Mouse (Mus musculus): ENCODE results near the gene Krtcap3.
A peak's percentile ranks its signal among the peaks of the same experiment; 100 is the strongest.
"Not testable (repeated sequence)": the region's sequence is repeated elsewhere in the genome, so short reads cannot be mapped to it uniquely, and the experiment has no call there.

Gene Krtcap3

DNA sequence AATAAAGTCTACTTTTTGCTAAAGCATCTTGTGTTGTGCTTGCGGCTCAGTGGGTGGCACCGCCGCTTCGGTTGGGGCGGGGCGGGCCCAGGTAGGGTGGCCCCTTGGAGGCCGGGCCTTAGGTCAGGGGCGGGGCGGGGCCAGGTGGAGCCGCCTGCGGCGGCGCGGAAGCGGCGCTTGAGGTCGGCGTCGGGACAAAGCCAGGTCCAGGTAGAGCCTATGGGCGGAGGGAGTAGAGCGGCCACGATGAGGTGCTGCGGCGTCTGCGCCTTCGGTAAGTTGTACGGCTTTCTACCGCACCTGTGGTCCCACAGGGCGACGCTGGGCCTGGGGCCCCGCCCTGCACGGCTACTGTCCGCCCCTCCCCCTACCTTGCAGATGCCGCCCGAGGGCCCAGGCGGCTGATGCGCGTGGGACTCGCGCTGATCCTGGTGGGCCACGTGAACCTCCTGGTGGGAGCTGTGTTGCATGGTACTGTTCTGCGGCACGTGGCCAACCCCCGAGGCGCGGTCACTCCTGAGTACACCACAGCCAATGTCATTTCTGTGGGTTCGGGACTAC, at the start of gene Krtcap3:
Gene Krtcap3 (plus strand): TSS at position 151 of the 561 bp plus-strand sequence.
- DNase-seq (ENCODE audit: low read depth, low spot score): peak; percentile 72

DNA sequence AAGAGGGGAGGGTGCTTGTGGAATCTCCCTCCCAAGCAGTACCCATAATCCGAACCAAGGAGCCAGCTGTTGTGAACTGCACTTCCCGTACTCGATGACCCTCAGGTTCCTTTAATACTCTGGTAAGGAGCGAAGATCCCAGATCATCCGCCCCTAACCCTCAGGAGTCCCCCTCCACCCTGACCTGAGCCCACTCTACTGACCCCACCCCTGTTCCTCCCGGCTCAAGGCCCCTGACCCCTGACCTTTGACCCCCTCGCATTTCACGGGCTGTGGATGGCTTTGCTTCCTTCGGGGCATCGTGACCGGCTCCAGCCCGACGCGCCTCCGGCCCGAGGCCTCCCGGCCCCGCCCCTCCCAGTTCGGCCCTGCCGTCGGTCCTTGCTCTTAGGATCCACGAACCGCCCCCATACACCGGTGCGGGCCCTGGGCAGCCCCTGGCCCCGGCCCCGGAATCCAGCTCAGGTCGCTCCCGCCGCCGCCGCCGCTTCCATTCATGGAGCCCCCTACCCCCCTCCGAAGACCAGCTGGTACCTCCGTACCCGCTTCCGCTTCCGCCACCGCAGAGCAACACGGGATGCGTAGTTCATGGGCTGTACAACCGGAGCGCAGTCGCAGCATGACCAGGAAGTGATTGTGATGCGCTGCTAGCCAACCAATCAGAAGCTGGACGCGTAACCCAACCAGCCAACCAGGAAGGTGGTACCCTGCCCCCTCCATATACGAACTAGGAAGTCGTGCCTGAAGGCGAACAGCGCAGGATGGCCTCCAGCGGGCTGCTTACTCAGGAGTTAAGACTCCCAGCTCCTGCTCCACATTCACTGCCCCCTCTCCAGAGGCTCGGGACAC, 49.5 kb upstream of the Krtcap3 start, which contains the start of gene Zfp513:
Gene Zfp513 (minus strand): TSS at position 562 of the 849 bp plus-strand sequence.
- DNase-seq (ENCODE audit: low read depth, low spot score): peak; percentile 98

DNA sequence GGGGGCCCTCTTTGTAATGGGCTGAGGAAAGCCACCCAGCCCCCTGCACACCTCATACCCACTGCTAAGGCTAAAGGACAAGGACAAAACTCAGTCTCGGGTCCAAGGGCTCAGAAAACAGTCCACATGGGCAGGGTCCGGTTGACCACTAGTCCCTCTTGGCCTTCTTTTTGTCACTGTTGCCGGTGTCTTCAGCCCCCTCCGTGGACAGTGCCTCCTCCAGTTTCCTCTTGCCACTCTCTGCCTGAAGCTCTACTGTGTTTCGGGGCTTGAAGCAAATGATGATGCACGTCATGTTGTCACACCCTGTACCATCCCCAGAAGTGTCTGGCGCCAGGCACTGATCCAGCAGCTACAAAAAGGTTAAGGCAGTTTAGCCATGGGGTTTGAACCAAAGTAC, 48.6 kb upstream of the Krtcap3 start:
- no peak for DNase-seq (ENCODE audit: low read depth, low spot score)

DNA sequence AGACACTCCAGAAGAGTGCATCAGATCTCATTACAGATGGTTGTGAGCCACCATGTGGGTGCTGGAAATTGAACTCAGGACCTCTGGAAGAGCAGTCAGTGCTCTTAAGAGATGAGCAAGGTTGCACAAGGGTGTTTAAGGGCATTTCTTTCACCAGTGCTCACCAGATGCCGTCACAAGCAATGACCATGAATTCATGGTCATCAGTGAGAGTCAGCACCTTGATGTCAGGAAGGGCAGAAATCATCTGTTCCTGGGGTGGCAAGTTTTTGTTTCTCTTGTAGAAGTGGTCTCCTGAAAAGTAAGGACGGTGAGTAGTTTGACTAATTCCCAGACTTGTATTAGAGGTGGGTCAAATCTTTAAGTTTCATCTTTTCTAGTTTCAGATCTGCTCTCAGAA, 47.6 kb upstream of the Krtcap3 start:
- no peak for DNase-seq (ENCODE audit: low read depth, low spot score)

DNA sequence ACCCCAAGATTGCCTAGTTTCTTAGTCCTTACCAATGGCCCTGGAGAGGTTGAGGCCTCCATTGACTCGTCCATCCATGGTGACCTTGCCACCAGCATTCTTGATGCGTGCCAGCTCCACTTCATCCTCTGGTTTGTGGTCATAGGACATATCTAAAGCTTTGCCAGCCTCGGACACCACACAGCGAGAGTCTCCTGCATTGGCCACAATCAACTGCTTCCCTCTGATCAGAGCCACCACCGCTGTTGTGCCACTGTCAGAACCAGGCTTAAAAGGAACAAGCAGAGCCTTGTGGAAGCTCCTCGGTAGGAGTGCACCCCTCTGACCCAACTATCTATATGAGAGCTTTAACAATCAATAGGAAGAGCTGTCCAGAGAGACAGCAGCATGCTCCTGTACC, 47.1 kb upstream of the Krtcap3 start:
- no peak for DNase-seq (ENCODE audit: low read depth, low spot score)

DNA sequence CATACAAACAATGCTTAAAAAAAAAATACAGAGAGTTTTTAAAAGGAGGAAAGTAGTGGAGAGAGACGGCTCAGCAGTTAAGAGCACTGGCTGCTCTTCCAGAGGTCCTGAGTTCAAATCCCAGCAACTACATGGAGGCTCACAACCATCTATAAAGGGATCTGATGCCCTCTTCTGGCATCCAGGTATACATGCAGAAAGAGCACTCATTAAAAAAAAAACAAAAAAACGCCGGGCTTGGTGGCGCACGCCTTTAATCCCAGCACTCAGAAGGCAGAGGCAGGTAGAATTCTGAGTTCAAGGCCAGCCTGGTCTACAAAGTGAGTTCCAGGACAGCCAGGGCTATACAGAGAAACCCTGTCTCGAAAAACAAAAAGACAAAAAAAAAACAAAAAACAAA, 34.9 kb upstream of the Krtcap3 start:
- not testable (repeated sequence) for DNase-seq (ENCODE audit: low read depth, low spot score)

DNA sequence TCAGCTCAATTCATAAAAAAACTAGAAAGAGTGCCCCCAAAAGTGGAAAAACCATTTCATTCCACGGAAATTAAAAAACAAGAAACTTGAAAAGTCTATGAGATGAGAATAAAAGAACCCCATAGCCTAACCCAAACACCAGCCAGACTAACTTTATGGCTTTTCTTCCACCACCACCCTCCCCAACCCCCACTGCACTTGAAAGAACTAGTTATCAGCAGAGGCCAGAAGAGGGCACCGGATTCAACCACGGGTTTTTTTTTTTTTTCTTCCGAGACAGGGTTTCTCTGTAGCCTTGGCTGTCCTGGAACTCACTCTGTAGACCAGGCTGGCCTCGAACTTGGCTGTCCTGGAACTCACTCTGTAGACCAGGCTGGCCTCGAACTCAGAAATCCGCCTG, 33.2 kb upstream of the Krtcap3 start:
- DNase-seq (ENCODE audit: low read depth, low spot score): peak; percentile 71

DNA sequence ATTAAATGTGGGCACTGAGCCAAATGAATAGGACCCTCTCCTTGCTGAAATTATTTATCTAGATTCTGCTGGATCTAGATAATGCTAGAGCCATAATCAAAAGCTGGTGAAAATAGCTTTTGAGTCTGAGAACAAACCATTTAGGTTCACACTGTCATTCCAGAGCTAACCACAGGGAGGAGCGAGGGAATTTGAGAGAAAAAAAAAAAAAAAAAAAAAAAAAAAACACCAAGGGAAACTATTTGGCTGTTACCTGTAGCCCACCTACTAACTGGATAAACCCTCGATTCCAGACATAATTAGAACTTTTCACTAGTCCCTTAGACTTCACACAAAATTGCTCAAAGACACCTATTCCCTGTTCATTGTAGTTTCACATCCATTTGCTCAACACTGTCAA, 32.4 kb upstream of the Krtcap3 start:
- DNase-seq (ENCODE audit: low read depth, low spot score): peak; percentile 58

DNA sequence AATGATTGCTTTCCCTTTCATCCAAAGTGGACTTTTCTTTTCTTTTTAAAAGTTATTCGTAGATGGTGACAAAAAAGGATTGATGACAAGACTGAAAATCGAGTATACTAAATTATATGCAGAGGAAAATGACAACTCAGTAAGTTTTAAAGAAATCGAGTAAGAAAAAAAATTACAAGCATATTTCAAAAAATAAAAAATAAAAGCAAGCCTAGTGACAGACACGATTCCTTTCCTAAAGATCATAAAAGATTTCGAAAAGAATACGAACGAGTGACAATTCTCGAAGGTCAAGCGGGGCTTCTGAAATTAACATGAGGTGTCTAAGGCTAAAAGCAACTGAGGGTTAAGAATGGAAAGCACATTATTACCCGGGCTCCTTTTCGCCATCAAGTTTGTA, 32.0 kb upstream of the Krtcap3 start:
- no peak for DNase-seq (ENCODE audit: low read depth, low spot score)

DNA sequence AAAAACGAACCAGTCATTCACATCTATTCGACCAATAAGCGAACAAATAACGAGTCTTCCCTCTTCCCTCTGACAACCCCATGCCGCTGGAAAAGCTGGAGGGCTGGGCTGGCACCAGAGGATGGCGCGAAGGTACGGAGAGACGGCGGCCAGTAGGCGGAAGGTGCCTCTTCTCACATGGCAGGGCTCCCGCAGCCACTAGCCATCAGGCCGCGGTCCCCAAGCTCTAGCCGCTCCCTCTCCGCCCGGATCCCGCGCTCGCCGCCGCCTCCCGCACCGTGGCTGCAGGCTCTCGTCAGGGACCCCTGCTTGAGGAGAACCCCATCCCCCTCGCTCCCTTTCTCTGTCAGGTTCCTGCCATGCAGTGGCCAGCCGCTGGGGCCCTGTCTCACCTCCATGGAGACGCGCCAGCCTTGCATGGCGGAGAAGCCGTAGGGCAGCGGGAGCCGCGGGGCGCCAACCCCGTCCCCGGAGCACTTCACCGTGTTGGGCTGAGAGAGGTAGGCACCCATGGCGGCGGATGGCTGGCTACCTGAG, 31.5 kb upstream of the Krtcap3 start:
- no peak for DNase-seq (ENCODE audit: low read depth, low spot score)

DNA sequence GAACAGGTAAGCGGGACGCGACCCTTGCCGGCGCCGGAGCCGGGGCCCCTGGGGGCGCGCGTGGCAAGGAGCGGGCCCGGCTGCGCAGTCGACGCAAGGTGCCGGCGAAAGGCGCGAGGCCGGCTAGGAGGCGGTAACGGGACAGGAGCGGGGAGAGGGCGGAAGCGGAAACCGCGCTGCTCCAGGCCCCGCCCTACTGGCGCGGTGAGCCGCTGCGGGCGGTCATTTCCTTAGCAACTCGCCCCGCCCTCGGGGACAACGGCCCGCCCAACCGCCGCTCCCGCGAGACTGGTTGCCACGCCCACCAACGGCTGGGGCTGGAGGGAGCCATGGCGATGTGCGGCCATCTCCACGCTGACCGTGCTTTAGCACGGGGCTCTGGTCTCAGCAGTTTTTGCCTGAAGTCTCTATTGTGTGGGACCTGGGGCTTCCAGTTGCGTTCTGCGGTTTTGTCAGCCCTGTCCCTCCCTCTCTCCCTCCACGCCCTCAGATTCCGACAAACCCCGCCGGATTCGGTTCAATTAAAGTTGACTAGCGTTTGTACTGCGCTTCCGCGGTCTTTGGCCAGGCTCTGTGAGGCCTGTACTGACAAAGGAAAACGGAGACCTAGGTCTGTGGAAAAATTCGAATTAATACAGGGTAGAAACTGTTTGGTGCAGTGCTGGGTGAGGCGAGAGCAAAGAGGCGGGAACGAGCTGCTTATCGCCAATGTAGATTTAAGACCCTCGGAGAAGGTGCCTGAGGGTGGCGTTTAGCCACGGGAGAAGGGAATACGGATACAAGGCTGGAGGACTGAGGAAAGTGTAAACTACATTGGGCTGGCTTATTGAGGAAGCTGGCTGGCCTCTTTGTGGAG, 30.8 kb upstream of the Krtcap3 start, which contains the start of gene Ppm1g:
Gene Ppm1g (minus strand): TSS at position 240 of the 856 bp plus-strand sequence.
- DNase-seq (ENCODE audit: low read depth, low spot score): peak; percentile 98

DNA sequence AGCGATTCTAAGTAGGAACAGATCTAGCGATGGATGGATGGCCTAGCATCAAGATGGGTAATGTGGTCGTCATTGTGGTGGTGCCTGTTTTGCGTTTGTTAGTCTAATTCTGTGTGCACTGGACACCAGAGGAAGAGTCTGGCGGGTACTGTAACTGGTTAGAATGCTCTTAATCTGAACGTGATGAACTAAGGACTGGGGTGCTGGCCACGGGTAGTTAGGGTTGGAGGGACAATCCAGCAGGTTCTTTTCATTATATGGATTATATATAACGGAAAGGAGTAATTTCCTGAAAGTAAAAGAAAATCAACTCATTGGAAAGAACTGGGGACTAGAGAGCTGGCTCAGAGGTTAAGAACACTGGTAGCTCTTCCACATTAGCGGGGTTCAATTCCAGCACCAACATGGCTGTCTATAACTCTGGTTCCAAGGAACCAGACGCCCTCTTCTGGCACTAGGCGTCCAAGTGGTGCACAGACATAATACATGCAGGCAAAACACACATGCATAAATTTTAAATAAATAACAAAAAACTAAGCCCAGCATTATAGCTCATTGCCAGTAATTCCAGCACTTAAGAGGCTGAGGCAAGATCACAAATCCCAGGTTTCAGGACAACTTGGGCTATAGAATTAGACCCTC, 30.1 kb upstream of the Krtcap3 start:
- peak; percentile 53 for DNase-seq (ENCODE audit: low read depth, low spot score)

DNA sequence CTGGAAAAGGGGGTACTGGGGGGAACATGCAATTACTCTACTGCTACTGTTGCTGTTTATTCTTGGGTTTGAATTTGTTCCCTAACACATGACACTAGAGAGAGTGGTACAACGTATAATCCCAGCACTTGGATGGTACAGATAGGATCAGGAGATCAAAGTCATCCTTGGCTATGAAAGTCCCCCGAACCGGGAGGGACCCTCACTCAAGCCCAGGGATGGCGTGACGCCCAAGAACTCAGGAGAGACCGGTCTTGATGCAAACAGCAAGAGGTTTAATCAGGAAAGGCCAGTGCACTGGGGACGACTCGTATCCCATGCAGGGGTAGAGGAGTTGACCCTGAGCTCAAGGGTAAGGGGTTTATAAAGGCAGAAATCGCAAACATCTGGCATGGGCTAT, 28.8 kb upstream of the Krtcap3 start:
- DNase-seq (ENCODE audit: low read depth, low spot score): no peak

DNA sequence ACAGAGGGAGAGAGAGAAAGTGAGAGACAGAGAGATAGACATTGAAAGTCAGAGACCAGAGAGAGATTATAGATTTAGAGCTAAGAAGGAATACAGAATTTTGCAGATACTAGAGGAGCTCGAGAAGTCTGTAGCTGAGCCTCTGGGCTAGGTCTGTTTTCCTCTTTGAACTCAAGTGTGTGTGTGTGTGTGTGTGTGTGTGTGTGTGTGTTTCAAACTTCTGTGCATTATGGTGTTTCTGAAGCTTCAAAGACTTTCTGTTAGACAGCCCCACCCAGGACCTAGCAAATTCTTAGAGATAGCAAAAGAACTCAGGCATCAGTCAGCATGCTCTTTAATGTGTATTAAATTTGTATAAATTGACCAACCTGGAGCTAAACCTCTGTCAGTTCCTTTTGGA, 24.9 kb upstream of the Krtcap3 start:
- peak; percentile 63 for DNase-seq (ENCODE audit: low read depth, low spot score)

DNA sequence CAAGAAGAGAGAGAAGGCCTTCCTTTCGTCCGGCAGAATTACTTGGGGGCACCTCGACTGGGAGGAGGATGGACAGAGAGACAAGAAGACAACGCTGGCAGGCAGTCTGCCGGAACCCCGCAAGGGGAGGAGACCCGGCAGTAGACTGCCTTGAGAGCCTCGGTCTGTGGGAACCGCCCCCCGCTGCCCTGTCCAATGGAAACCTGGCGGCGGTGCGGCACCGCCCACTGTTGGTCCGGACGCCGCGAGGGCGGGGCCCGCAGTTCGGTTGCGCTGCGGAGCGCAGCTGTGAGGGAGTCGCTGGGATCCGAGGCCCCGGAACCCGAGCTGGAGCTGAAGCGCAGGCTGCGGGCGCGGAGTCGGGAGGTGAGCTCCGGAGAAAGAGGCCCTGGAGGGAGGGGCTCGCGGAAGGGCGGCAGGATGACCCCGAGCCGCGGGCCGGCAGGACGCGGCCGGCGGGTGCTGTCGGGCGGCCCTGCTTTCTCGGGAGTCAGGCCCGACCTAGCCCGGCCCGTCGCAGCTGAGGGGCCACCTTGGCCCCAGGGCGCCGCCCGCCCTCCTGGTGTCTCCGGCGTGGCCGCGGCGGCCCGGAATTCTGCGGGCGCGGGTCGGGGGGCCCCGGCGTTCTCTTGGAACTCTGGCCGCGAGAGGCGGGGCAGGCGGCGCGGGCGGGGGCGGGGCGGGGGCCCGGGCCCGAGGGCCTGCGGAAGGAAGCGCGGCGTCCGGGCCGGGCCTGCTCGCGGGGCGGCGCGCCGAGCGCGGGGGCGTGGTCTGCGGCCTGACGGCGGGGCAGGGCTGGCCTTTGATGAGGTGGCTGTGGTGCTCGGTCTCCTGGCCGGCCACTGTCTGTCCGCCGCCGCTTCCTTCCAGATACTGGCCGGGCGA, 10.6 kb upstream of the Krtcap3 start, which contains the start of the genes Nrbp1 and Gm9970:
Gene Nrbp1 (plus strand): TSS at position 228 of the 885 bp plus-strand sequence.
Gene Gm9970 (minus strand): TSS at position 596 of the 885 bp plus-strand sequence.
- peak; percentile 98 for DNase-seq (ENCODE audit: low read depth, low spot score)

DNA sequence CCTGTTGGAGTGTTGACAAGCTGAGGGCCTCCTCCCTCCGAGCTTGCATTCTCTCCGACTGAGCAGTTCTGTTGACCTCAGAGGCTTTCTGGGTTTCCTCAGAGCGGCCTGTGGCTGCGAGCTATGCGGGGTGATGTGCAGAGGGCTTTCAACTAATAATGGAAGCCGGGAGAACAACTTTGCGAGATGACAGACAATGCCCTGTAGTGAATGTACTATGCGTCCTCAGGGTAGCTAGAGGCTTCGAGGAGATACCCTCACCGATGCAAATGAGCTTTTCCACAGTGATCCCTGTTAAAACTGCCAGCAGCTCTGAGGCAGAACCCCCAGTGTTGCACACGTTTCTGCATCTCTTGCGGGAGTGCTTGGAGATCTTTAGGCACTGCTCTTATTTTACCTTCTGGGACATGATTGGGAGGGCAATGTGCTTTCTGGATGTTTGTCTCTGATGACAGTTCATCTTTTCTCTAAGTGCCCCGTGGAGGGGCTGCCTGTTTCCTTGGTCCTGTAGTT, 9.9 kb upstream of the Krtcap3 start:
- peak; percentile 25 for DNase-seq (ENCODE audit: low read depth, low spot score)

DNA sequence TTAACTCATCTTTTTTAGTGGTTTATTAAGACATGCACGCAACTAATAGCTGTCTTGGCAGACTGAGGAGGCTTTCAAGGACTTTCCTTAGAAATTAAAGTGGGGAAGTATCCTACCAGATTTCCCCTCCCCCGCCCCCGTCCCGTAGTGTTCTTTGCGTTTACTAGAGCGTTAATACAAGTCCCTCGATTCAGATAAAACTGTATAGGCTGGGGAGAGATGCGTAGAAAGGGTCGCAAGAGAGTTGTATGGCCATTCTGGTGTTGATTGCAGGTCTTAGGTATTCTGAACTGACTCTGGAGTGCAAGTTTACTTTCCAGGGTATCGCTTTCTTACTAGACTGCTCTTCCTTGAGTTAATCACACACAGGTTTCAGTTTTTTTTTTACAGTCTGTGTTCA, 9.3 kb upstream of the Krtcap3 start:
- no peak for DNase-seq (ENCODE audit: low read depth, low spot score)

DNA sequence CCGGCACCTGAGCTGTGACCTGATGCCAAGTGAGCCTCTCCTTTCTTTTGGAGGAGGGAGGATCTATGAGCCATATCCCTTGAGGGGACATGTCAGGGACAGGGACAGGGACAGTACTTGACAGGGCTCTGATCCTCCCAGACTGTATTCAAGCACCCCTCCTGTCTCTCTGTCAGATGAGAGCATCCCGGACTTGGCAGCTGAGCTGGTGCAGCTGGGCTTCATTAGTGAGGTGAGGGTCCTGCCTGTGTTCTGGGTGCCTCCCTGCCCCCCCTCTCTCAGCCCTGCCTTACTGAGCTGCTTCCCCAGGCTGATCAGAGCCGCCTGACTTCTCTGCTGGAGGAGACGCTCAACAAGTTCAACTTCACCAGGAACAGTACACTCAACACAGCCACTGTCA, 775 bp upstream of the Krtcap3 start:
- DNase-seq (ENCODE audit: low read depth, low spot score): no peak

DNA sequence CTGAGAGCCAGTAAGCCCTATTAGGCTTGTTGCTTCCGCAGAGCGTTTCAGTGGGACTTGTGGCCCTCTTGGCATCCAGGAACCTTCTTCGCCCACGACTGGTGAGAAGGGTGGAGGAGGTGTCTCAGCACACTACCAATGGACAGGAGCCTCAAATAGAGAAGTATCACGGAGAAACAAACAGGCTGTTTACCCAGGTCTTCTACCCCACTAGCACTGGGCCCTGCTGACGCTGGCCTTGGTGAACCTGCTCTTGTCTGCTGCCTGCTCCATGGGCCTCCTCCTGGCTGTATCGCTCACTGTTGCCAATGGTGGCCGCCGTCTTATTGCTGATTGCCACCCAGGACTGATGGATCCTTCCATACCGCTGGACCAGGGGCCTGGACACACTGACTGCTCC, 660 bp downstream of the Krtcap3 start:
- DNase-seq (ENCODE audit: low read depth, low spot score): no peak

All from CD4-positive, CD25-positive, alpha-beta regulatory T cell, adult 2 months (primary cell).